In genomic region chr9:21954635-21955034, GRCm38 (mm10) we compare ENCODE assay signal across 10 mouse cellular contexts. TPM values are rescaled to one million over a fixed set of nuclear protein-coding genes. Genes with fewer than 3 reads are reported as not detected.
DNase-seq lines count a peak whose midpoint lies in the region; ATAC-seq and TF ChIP-seq lines count a peak whose summit lies in the region.
"Had no signal": no experiment of that assay in that cellular context is flagged by ENCODE, and none has a peak within 500 bp of the region (broad histone marks: within the 10 kb centered on the region; RNA-seq: fewer than 3 reads in every experiment).

No protein-coding gene starts in this region.

- ATAC-seq in hindbrain, embryonic 11.5 days (ENCODE audit: low FRiP score), result no peak
- no peak for ATAC-seq in embryonic facial prominence, embryonic 15.5 days (ENCODE audit: insufficient number of reproducible peaks, low FRiP score, low TSS enrichment, low read depth)
- ATAC-seq in liver, embryonic 12.5 days, result no peak
- no peak for ATAC-seq in inflammation-experienced regulatory T-cells, adult 6 months

- peaks cover 9% of the 10 kb centered on the region; the same call in 1 of the 2 replicates for H3K36me3 ChIP-seq in hindbrain, embryonic 10.5 days
- H3K36me3 ChIP-seq in hindbrain, embryonic 11.5 days (ENCODE audit: control insufficient read depth, insufficient read depth, low read length), result no peaks in the 10 kb centered on the region
- H3K36me3 ChIP-seq in E14TG2a.4 (ENCODE audit: insufficient read depth, low read length), result peaks cover 29% of the 10 kb centered on the region
- H3K36me3 ChIP-seq in embryonic facial prominence, embryonic 15.5 days, result no peaks in the 10 kb centered on the region
- peaks cover 30% of the 10 kb centered on the region for H3K36me3 ChIP-seq in liver, embryonic 12.5 days

- no peaks in the 10 kb centered on the region; the same call in 1 of the 2 replicates for H3K9me3 ChIP-seq in hindbrain, embryonic 10.5 days
- H3K9me3 ChIP-seq in hindbrain, embryonic 11.5 days (ENCODE audit: control insufficient read depth, low read length), result no peaks in the 10 kb centered on the region
- H3K9me3 ChIP-seq in E14TG2a.4 (ENCODE audit: low read length), result 0 out of 2 replicates have a peak, but pooled peaks cover 4% of the 10 kb centered on the region
- H3K9me3 ChIP-seq in embryonic facial prominence, embryonic 15.5 days (replicated peaks), result no peaks in the 10 kb centered on the region
- H3K9me3 ChIP-seq in liver, embryonic 12.5 days (replicated peaks), result no peaks in the 10 kb centered on the region
- H3K9me3 ChIP-seq: heart, embryonic 10.5 days had no signal

- no peak overlapping the region for H3K4me2 ChIP-seq in hindbrain, embryonic 11.5 days (replicated peaks; ENCODE audit: low read depth, low read length)
- H3K4me2 ChIP-seq in embryonic facial prominence, embryonic 15.5 days (replicated peaks), result 0 out of 2 replicates have a peak overlapping the region, but pooled peaks have one; percentile 63
- peak overlapping the region; percentile 70 for H3K4me2 ChIP-seq in liver, embryonic 12.5 days

- TF ChIP-seq CTCF in E14TG2a.4 (conservative IDR thresholded peaks at IDR 0.05; ENCODE audit: low read length), result no peak

- H3K27me3 ChIP-seq in hindbrain, embryonic 10.5 days (ENCODE audit: insufficient read depth, poor library complexity, severe bottlenecking), result peaks cover 15% of the 10 kb centered on the region
- peaks cover 6% of the 10 kb centered on the region for H3K27me3 ChIP-seq in hindbrain, embryonic 11.5 days (ENCODE audit: control insufficient read depth, insufficient read depth, low read length)
- H3K27me3 ChIP-seq in E14TG2a.4 (ENCODE audit: insufficient read depth, low read length), result peaks cover 13% of the 10 kb centered on the region
- peaks cover 4% of the 10 kb centered on the region for H3K27me3 ChIP-seq in embryonic facial prominence, embryonic 15.5 days
- H3K27me3 ChIP-seq in liver, embryonic 12.5 days (replicated peaks), result no peaks in the 10 kb centered on the region

- H3K4me3 ChIP-seq in hindbrain, embryonic 10.5 days, result peak overlapping the region; percentile 76
- no peak overlapping the region for H3K4me3 ChIP-seq in hindbrain, embryonic 11.5 days (ENCODE audit: low read depth, low read length)
- peak overlapping the region; percentile 89 for H3K4me3 ChIP-seq in E14TG2a.4 (replicated peaks; ENCODE audit: low read length)
- H3K4me3 ChIP-seq in embryonic facial prominence, embryonic 15.5 days (replicated peaks), result no peak overlapping the region
- H3K4me3 ChIP-seq in liver, embryonic 12.5 days, result peak overlapping the region; percentile 74

- H3K9ac ChIP-seq in hindbrain, embryonic 11.5 days (ENCODE audit: low read depth, low read length), result no peak overlapping the region
- H3K9ac ChIP-seq in embryonic facial prominence, embryonic 15.5 days, result no peak overlapping the region
- H3K9ac ChIP-seq in liver, embryonic 12.5 days, result peak overlapping the region; percentile 80; the same call in 1 of the 2 replicates

- 86% methylated on average over 3 of the region's 3 CpGs for WGBS in hindbrain, embryonic 10.5 days
- WGBS in hindbrain, embryonic 11.5 days, result 77% methylated on average over 3 of the region's 3 CpGs
- WGBS in embryonic facial prominence, embryonic 15.5 days, result 79% methylated on average over 3 of the region's 3 CpGs
- 74% methylated on average over 3 of the region's 3 CpGs for WGBS in liver, embryonic 12.5 days (ENCODE audit: insufficient replicate concordance)

- H3K27ac ChIP-seq in hindbrain, embryonic 10.5 days, result no peak overlapping the region
- no peak overlapping the region for H3K27ac ChIP-seq in hindbrain, embryonic 11.5 days (ENCODE audit: low read depth, low read length)
- no peak overlapping the region for H3K27ac ChIP-seq in embryonic facial prominence, embryonic 15.5 days (replicated peaks)
- no peak overlapping the region for H3K27ac ChIP-seq in liver, embryonic 12.5 days

- H3K4me1 ChIP-seq in hindbrain, embryonic 10.5 days (replicated peaks), result peaks cover 21% of the 10 kb centered on the region
- 0 out of 2 replicates have a peak, but pooled peaks cover 2% of the 10 kb centered on the region for H3K4me1 ChIP-seq in hindbrain, embryonic 11.5 days (replicated peaks; ENCODE audit: control insufficient read depth, insufficient read depth, low read length)
- H3K4me1 ChIP-seq in E14TG2a.4 (replicated peaks; ENCODE audit: low read depth, low read length), result peaks cover 34% of the 10 kb centered on the region
- H3K4me1 ChIP-seq in embryonic facial prominence, embryonic 15.5 days, result peaks cover 7% of the 10 kb centered on the region
- H3K4me1 ChIP-seq in liver, embryonic 12.5 days, result peaks cover 39% of the 10 kb centered on the region

- DNase-seq in hindbrain, embryonic 10.5 days (ENCODE audit: low spot score), result no peak
- DNase-seq in hindbrain, embryonic 11.5 days (ENCODE audit: low spot score), result no peak
- no peak for DNase-seq in frontal cortex, postnatal 10 days (ENCODE audit: low spot score in 2 of 2)
- DNase-seq: adrenal gland, adult 2 months; lung, postnatal 14 days had no signal

RNA-seq across cellular contexts. Expression of gene Swsap1, which starts 0.9 kb away (rescaled TPM):
- 7.1 and 9.3 TPM in 2 replicates for polyA plus RNA-seq in hindbrain, embryonic 10.5 days (2016; fragmentation: Nextera tagmentation; extraction: Ambion mirVana)
- 14.6 and 20.4 TPM in 2 replicates for polyA plus RNA-seq in hindbrain, embryonic 11.5 days (2014; fragmentation: Nextera tagmentation; extraction: Ambion mirVana)
- 5.8 and 6.5 TPM in 2 replicates for polyA plus RNA-seq in embryonic facial prominence, embryonic 15.5 days (2015; fragmentation: Nextera tagmentation; extraction: Ambion mirVana)
- 2.8 and 3.0 TPM in 2 replicates for polyA plus RNA-seq in liver, embryonic 12.5 days (2016; fragmentation: Nextera tagmentation; extraction: Ambion mirVana)
- 1 to 10 TPM; 3.6 to 6.2 (median 4.9) TPM for polyA plus RNA-seq in inflammation-experienced regulatory T-cells, adult 6 months (2017; shearing (Covaris generic))

RNA-seq across cellular contexts. Expression of gene Epor, which starts 8.7 kb away (rescaled TPM):
- polyA plus RNA-seq in hindbrain, embryonic 10.5 days (2016; fragmentation: Nextera tagmentation; extraction: Ambion mirVana), result 9.3 and 9.6 TPM in 2 replicates
- 4.2 and 5.2 TPM in 2 replicates for polyA plus RNA-seq in hindbrain, embryonic 11.5 days (2014; fragmentation: Nextera tagmentation; extraction: Ambion mirVana)
- polyA plus RNA-seq in embryonic facial prominence, embryonic 15.5 days (2015; fragmentation: Nextera tagmentation; extraction: Ambion mirVana), result 4.4 and 5.3 TPM in 2 replicates
- polyA plus RNA-seq in liver, embryonic 12.5 days (2016; fragmentation: Nextera tagmentation; extraction: Ambion mirVana), result 155 and 158 TPM in 2 replicates
- polyA plus RNA-seq in inflammation-experienced regulatory T-cells, adult 6 months (2017; shearing (Covaris generic)), result under 1 TPM in 2 of 3 experiments, not detected in 1; 0.31 to 0.38 TPM

RNA-seq across cellular contexts. Expression of gene Plppr2, which starts 17.8 kb away (rescaled TPM):
- polyA plus RNA-seq in hindbrain, embryonic 10.5 days (2016; fragmentation: Nextera tagmentation; extraction: Ambion mirVana), result 15.6 and 30.6 TPM in 2 replicates
- polyA plus RNA-seq in hindbrain, embryonic 11.5 days (2014; fragmentation: Nextera tagmentation; extraction: Ambion mirVana), result 21.0 and 22.3 TPM in 2 replicates
- polyA plus RNA-seq in embryonic facial prominence, embryonic 15.5 days (2015; fragmentation: Nextera tagmentation; extraction: Ambion mirVana), result 13.6 and 15.5 TPM in 2 replicates
- polyA plus RNA-seq in liver, embryonic 12.5 days (2016; fragmentation: Nextera tagmentation; extraction: Ambion mirVana), result 2.3 and 3.1 TPM in 2 replicates
- 1 to 10 TPM in 1 of 3 experiments, under 1 TPM in 2; 0.26 to 1.2 (median 0.45) TPM for polyA plus RNA-seq in inflammation-experienced regulatory T-cells, adult 6 months (2017; shearing (Covaris generic))

RNA-seq across cellular contexts. Expression of gene Tmem205, which starts 27.3 kb away (rescaled TPM):
- 39.1 and 46.1 TPM in 2 replicates for polyA plus RNA-seq in hindbrain, embryonic 10.5 days (2016; fragmentation: Nextera tagmentation; extraction: Ambion mirVana)
- 34.7 and 39.3 TPM in 2 replicates for polyA plus RNA-seq in hindbrain, embryonic 11.5 days (2014; fragmentation: Nextera tagmentation; extraction: Ambion mirVana)
- polyA plus RNA-seq in embryonic facial prominence, embryonic 15.5 days (2015; fragmentation: Nextera tagmentation; extraction: Ambion mirVana), result 56.2 and 58.0 TPM in 2 replicates
- polyA plus RNA-seq in liver, embryonic 12.5 days (2016; fragmentation: Nextera tagmentation; extraction: Ambion mirVana), result 39.9 and 41.8 TPM in 2 replicates
- polyA plus RNA-seq in inflammation-experienced regulatory T-cells, adult 6 months (2017; shearing (Covaris generic)), result 10 to 100 TPM in 1 of 3 experiments, 1 to 10 TPM in 2; 8.8 to 11.1 (median 9.7) TPM

RNA-seq across cellular contexts. Expression of gene Ccdc159, which starts 27.4 kb away (rescaled TPM):
- polyA plus RNA-seq in hindbrain, embryonic 10.5 days (2016; fragmentation: Nextera tagmentation; extraction: Ambion mirVana), result 4.2 and 5.1 TPM in 2 replicates
- 3.3 and 3.9 TPM in 2 replicates for polyA plus RNA-seq in hindbrain, embryonic 11.5 days (2014; fragmentation: Nextera tagmentation; extraction: Ambion mirVana)
- polyA plus RNA-seq in embryonic facial prominence, embryonic 15.5 days (2015; fragmentation: Nextera tagmentation; extraction: Ambion mirVana), result 4.3 and 5.5 TPM in 2 replicates
- polyA plus RNA-seq in liver, embryonic 12.5 days (2016; fragmentation: Nextera tagmentation; extraction: Ambion mirVana), result 1.3 and 2.2 TPM in 2 replicates
- polyA plus RNA-seq in inflammation-experienced regulatory T-cells, adult 6 months (2017; shearing (Covaris generic)), result not detected

Comparison
In these comparisons a context has a peak if more than half of its experiments do, and no peak if none do; other contexts are left out.
1. H3K4me3 ChIP-seq: peak in hindbrain, embryonic 10.5 days (single experiment), E14TG2a.4 (single experiment) and liver, embryonic 12.5 days (single experiment); none in hindbrain, embryonic 11.5 days (single experiment) and embryonic facial prominence, embryonic 15.5 days (single experiment).
2. RNA of gene Epor, which starts 8.7 kb away (polyA plus RNA-seq): 155 to 158 TPM in liver, embryonic 12.5 days; 9.3 to 9.6 TPM in hindbrain, embryonic 10.5 days, 4.2 to 5.2 TPM in hindbrain, embryonic 11.5 days, 4.4 to 5.3 TPM in embryonic facial prominence, embryonic 15.5 days and 0.31 to 0.38 TPM in inflammation-experienced regulatory T-cells, adult 6 months; every median in the first group is over 10 times any median in the second.